Mouse (Mus musculus) ES-E14 (cell line): ENCODE measurements around the gene Slc29a2.

ENCODE experiments used
- CHD2 ChIP-seq: IDR thresholded peaks from 2 replicates; pipeline ENCODE4 v1.6.1; 2014; ENCODE audit warnings: mild to moderate bottlenecking, low read depth, low read length, inconsistent platforms
- MAFK ChIP-seq: IDR thresholded peaks from 2 replicates; pipeline ENCODE4 v1.6.1; 2014; ENCODE audit warnings: mild to moderate bottlenecking, low read depth, low read length, inconsistent platforms; ENCODE audit not compliant: insufficient read depth
- ZC3H11A ChIP-seq: IDR thresholded peaks from 2 replicates; pipeline ENCODE4 v1.6.1; 2012; ENCODE audit warnings: low read depth, mild to moderate bottlenecking, inconsistent platforms, low read length, borderline replicate concordance
- ZNF384 ChIP-seq: IDR thresholded peaks from 2 replicates; pipeline ENCODE4 v1.6.1; 2012; ENCODE audit warnings: low read depth, low read length, inconsistent platforms

- TF ChIP-seq ZNF384 = no peak
- TF ChIP-seq MAFK = no peak
- no peak for TF ChIP-seq ZC3H11A
- no peak for TF ChIP-seq CHD2
Observed at GRCm38 (mm10) chr19:5062446-5062845, 38.8 kb downstream of the Slc29a2 start.
